Mouse (Mus musculus): ENCODE measurements around the gene Smim24.

Smim24 gene

GRCm38 (mm10) chr10:81392270-81392669 is 581 bp upstream of the Smim24 start:
- no peak for DNase-seq

DNA sequence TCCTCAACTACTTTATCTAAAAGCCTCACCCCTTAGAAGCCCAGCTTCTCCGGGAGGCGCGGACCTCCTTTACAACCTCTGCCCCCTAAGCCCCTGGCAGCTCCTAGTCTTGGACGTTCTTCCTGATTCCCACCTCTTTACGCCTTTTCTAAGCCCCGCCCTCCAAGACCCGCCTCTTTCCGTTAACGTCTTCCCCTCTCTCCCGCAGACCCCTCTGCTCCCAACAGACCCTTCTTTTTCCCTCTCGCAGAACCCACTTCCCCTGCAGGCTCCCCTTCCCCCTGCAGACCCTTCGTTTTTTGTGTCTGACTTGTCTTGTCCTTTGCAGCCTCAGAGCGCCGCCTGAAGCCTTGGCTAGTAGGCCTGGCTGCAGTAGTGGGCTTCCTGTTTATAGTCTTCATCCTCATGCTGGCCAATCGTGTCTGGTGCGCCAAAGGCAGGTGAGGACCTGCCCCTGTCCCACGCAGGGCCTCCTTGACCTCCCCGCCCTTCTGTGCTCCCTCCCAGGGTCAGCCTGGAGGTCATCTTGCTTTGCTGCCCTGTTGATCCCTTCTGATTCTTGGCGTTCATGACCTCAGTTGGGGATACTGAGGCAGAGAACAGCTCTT is 709 bp downstream of the Smim24 start:
- DNase-seq, result no peak

GRCm38 (mm10) chr10:81395127-81395526 is 2.3 kb downstream of the Smim24 start:
- peak; percentile 67 to 80 for DNase-seq

DNA sequence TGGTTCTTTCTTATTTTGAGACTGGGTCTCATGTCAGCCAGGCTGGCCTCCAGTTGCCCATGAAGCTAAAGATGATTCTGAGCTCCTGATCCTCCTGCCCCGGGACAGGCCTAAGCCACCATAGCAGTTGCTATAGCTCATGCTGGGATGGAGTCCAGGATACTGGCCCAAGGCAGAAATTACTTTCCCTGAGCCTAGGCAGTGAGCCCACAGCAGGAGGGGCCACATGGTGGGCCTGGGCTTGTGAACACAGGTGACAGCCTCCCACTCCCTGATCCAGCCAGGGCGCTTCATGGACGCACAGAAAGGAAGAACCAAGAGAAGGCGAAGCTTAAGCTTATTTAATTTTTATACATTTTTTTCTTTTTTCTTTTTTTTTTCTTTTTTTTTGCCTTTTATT is 3.0 kb downstream of the Smim24 start:
- DNase-seq, result no peak

DNA sequence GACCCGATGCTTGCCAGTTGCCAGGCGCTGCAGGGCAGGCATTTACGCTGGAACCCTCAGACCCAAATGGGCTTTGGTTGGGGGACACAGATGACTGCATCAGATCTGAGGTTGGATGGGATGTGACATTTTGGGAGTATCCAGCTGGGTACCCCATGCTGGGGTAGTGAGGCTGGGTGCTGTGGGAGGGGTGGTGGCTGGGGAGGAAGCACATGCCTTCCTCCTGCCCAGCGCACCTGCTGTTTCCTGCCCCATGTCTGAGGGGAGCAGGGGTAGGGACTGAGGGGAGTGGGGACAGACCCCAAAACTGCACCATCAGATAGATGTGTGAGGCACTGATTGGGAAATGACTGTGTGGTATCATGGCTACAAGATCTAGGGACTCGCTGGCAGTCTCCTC is 3.9 kb downstream of the Smim24 start:
- no peak for DNase-seq

- DNase-seq, result no peak
Observed at GRCm38 (mm10) chr10:81399296-81399695, 6.4 kb downstream of the Smim24 start.

GRCm38 (mm10) chr10:81399798-81400308 is 7.0 kb downstream of the Smim24 start:
- DNase-seq, result no peak

- DNase-seq, result peak; percentile 89 to 90
Observed at GRCm38 (mm10) chr10:81400371-81401204, 7.7 kb downstream of the Smim24 start.

GRCm38 (mm10) chr10:81401205-81401520 is 8.3 kb downstream of the Smim24 start:
- DNase-seq, result no peak

GRCm38 (mm10) chr10:81401521-81402226 is 8.8 kb downstream of the Smim24 start:
- DNase-seq, result peak; percentile 68 to 69

- DNase-seq, result peak in 1 of 2 experiments; percentile 62
Observed at GRCm38 (mm10) chr10:81402227-81402765, 9.4 kb downstream of the Smim24 start.

GRCm38 (mm10) chr10:81403511-81403910 is 10.7 kb downstream of the Smim24 start:
- no peak for DNase-seq

- DNase-seq, result no peak
Observed at GRCm38 (mm10) chr10:81404082-81404481, 11.2 kb downstream of the Smim24 start.

GRCm38 (mm10) chr10:81404720-81405119 is 11.9 kb downstream of the Smim24 start:
- DNase-seq, result no peak

GRCm38 (mm10) chr10:81405588-81406201 is 12.8 kb downstream of the Smim24 start:
- DNase-seq, result peak; percentile 86 to 87

GRCm38 (mm10) chr10:81406504-81407440 is 13.9 kb downstream of the Smim24 start:
- no peak for DNase-seq

DNA sequence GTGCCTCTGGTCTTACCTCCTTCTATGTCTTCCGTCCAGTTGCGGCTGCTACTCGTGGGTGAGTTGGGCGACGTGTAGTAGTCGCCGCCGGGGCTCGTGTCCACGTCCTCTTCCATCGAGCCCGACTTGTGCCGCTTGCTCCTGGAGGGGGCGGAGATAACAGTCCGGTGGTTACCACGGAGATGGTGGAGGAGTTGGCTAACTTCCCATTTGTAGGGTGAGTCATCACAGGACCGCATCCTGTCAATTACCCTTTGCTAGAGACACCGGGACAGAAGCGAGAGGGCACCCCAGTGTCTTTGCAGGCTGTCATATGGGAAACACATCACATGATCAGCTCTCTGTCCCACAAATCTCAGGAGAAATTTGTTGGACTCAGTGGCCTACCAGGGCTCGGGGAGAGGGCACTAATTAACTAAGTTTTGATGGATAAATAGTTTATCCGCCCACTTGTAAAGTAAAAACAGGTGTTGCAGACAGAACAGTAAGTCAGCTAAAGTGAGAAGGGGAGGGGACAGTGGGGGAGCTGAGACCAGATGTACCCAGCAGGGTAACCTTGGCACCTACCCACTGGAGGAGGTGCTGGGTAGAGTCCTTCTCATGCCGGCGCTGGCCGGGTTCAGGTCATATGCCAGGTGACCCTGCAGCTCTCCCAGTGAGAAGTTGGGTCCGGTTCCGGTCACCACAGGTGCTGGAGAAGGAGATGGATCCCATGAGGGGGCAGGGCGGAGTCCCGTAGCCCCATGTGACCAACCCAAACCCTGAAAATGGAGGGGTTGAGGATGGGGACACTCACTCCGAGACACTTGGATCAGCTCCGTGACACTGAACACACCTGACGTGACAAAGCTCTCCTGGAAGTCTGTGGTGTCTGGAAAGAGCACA is 14.9 kb downstream of the Smim24 start:
- DNase-seq, result peak; percentile 83 to 89

DNA sequence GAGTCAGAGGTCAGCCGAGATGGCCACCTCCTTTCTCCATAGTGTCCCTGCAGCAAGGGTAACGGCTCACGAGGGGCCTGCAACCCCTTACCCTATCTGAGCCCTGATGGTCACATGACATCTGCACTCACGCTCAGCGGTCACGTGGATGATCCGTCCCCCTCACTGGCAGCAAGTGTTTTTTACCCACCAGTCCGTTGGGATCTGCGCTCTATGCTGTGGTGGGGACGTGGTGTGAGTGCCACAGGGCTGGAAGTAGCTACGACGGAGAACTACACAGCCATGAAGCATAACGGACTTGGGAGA is 15.5 kb downstream of the Smim24 start:
- no peak for DNase-seq

DNA sequence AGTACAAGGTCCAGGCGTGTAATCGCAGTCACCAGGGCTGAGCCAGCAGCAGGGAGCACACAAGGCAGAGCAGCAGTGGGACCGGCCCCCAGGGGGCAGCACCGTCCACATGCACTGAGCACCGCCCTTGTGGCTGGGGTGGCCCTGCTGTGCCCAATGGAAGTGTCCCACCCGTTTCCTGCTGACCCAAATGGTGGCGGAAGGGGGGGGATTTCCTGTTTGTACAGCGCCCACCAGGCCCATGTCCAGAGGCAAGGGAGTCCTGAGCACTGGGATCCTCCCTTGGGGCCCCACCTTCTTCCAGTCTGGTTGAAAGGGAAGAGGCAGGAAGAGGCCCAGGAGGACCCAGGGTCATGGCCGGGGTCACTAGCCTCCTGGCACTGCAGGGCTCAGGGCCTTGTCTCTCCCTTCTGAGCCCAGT is 16.0 kb downstream of the Smim24 start:
- DNase-seq, result peak; percentile 71 to 77

DNA sequence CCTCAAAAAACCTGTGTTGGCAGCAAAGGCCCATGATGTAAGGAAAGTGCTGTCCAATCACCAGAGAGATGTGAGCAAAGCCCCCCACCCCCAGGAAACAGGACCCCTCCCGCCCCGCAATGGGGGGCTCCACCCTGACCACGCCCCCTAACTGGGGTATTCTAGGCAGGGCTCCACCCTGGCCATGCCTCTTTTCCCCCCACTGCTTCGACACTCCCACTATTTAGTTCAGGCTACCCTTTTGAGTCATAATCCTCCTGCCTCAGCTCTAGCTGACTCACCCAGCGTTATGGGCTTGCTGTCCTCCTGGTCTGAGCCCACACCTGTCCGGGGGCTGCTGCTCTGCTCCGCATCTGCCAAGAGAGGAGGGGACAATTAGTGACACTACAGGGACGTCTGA is 16.5 kb downstream of the Smim24 start:
- DNase-seq, result no peak

GRCm38 (mm10) chr10:81410350-81410749 is 17.5 kb downstream of the Smim24 start:
- DNase-seq, result no peak
